Mouse (Mus musculus): ENCODE measurements around the gene Ccr7.

The Ccr7 gene

GRCm38 (mm10) chr11:99153767-99154753, 817 bp downstream of the Ccr7 start:
- no peak for DNase-seq (ENCODE audit: low spot score)

- DNase-seq (ENCODE audit: low spot score), result no peak
Measured at GRCm38 (mm10) chr11:99152323-99153144, 2.3 kb downstream of the Ccr7 start.

- no peak for DNase-seq (ENCODE audit: low spot score)
Measured at GRCm38 (mm10) chr11:99151333-99151930, 3.4 kb downstream of the Ccr7 start.

- no peak for DNase-seq (ENCODE audit: low spot score)
Measured at GRCm38 (mm10) chr11:99150889-99151288, 4.0 kb downstream of the Ccr7 start.

- DNase-seq (ENCODE audit: low spot score), result peak; percentile 57
Measured at GRCm38 (mm10) chr11:99149898-99150757, 4.7 kb downstream of the Ccr7 start.

- DNase-seq (ENCODE audit: low spot score), result no peak
Measured at GRCm38 (mm10) chr11:99148896-99149703, 5.8 kb downstream of the Ccr7 start.

GRCm38 (mm10) chr11:99148400-99148799, 6.5 kb downstream of the Ccr7 start:
- DNase-seq (ENCODE audit: low spot score), result no peak

- no peak for DNase-seq (ENCODE audit: low spot score)
Measured at GRCm38 (mm10) chr11:99147920-99148289, 7.0 kb downstream of the Ccr7 start.

- no peak for DNase-seq (ENCODE audit: low spot score)
Measured at GRCm38 (mm10) chr11:99147041-99147919, 7.6 kb downstream of the Ccr7 start.

- DNase-seq (ENCODE audit: low spot score), result no peak
Measured at GRCm38 (mm10) chr11:99146558-99146957, 8.3 kb downstream of the Ccr7 start.

- DNase-seq (ENCODE audit: low spot score), result no peak
Measured at GRCm38 (mm10) chr11:99145765-99146164, 9.1 kb downstream of the Ccr7 start.

GRCm38 (mm10) chr11:99144940-99145339, 9.9 kb downstream of the Ccr7 start:
- no peak for DNase-seq (ENCODE audit: low spot score)

- no peak for DNase-seq (ENCODE audit: low spot score)
Measured at GRCm38 (mm10) chr11:99144456-99144855, 10.4 kb downstream of the Ccr7 start.

GRCm38 (mm10) chr11:99143123-99144082, 11.5 kb downstream of the Ccr7 start:
- DNase-seq (ENCODE audit: low spot score), result no peak

GRCm38 (mm10) chr11:99142493-99143095, 12.3 kb downstream of the Ccr7 start:
- DNase-seq (ENCODE audit: low spot score), result no peak

GRCm38 (mm10) chr11:99142046-99142445, 12.8 kb downstream of the Ccr7 start:
- DNase-seq (ENCODE audit: low spot score), result no peak

- no peak for DNase-seq (ENCODE audit: low spot score)
Measured at GRCm38 (mm10) chr11:99141600-99141999, 13.3 kb downstream of the Ccr7 start.

GRCm38 (mm10) chr11:99138976-99139375, 15.9 kb downstream of the Ccr7 start:
- no peak for DNase-seq (ENCODE audit: low spot score)
